Mouse (Mus musculus): Measurements from ENCODE around the gene Zfp1. TPM values are rescaled to one million over a fixed set of nuclear protein-coding genes. Genes with fewer than 3 reads are reported as not detected.
A peak's percentile ranks its signal among the peaks of the same experiment; 100 is the strongest.

The Zfp1 gene
- total RNA-seq, 2 experiments from 2014 or later, result 21.4 to 21.9 TPM

GRCm38 (mm10) chr8:111710777-111711485 is 67.7 kb downstream of the Zfp1 start:
- no peak for DNase-seq (ENCODE audit: low spot score in 2 of 2)

GRCm38 (mm10) chr8:111712135-111712534 is 68.9 kb downstream of the Zfp1 start:
- peak in 1 of 2 experiments; percentile 28 for DNase-seq (ENCODE audit: low spot score in 2 of 2)

GRCm38 (mm10) chr8:111712588-111712987 is 69.4 kb downstream of the Zfp1 start:
- DNase-seq (ENCODE audit: low spot score in 2 of 2), result peak; percentile 73 to 79

GRCm38 (mm10) chr8:111713291-111713690 is 70.1 kb downstream of the Zfp1 start:
- DNase-seq (ENCODE audit: low spot score in 2 of 2), result no peak

- no peak for DNase-seq (ENCODE audit: low spot score in 2 of 2)
These were observed 70.6 kb downstream of the Zfp1 start for GRCm38 (mm10) chr8:111713817-111714216.

- no peak for DNase-seq (ENCODE audit: low spot score in 2 of 2)
These were observed 71.1 kb downstream of the Zfp1 start for GRCm38 (mm10) chr8:111714295-111714694.

- DNase-seq (ENCODE audit: low spot score in 2 of 2), result no peak
These were observed 72.3 kb downstream of the Zfp1 start for GRCm38 (mm10) chr8:111715514-111715913.

- DNase-seq (ENCODE audit: low spot score in 2 of 2), result peak; percentile 84
These were observed 73.6 kb downstream of the Zfp1 start for GRCm38 (mm10) chr8:111716603-111717487.

- DNase-seq (ENCODE audit: low spot score in 2 of 2), result peak in 1 of 2 experiments; percentile 7
These were observed 74.2 kb downstream of the Zfp1 start for GRCm38 (mm10) chr8:111717488-111717792.

- peak in 1 of 2 experiments; percentile 14 for DNase-seq (ENCODE audit: low spot score in 2 of 2)
These were observed 74.7 kb downstream of the Zfp1 start for GRCm38 (mm10) chr8:111717866-111718265.

- peak; percentile 5 to 13 for DNase-seq (ENCODE audit: low spot score in 2 of 2)
These were observed 75.7 kb downstream of the Zfp1 start for GRCm38 (mm10) chr8:111718937-111719336.

- DNase-seq (ENCODE audit: low spot score in 2 of 2), result no peak
These were observed 76.9 kb downstream of the Zfp1 start for GRCm38 (mm10) chr8:111720115-111720544.

Small RNAs within 50 kb of the gene (microRNA-seq; reads per million reads assigned to microRNA genes)
- 0 reads per million in 2 experiments for gene Mir7076

Other genes starting within 250 kb of the Zfp1 start
- 1 to 10 TPM; 5.3 to 5.8 TPM for gene Fa2h, start 249.6 kb upstream of the Zfp1 start, total RNA-seq (2021)
- gene Wdr59, start 121.3 kb upstream of the Zfp1 start, total RNA-seq (2021), result 10 to 100 TPM; 25.4 to 28.8 TPM
- 100 to 1,000 TPM; 133 to 145 TPM for gene Znrf1, start 107.3 kb upstream of the Zfp1 start, total RNA-seq (2021)
- 1 to 10 TPM; 2.3 to 2.6 TPM for gene Ldhd, start 13.0 kb upstream of the Zfp1 start, total RNA-seq (2021)
- gene Ctrb1, start 47.6 kb downstream of the Zfp1 start, total RNA-seq (2021), result not detected
- gene Bcar1, start 100.4 kb downstream of the Zfp1 start, total RNA-seq (2021), result 10 to 100 TPM; 60.1 to 62.6 TPM
- 100 to 1,000 TPM; 100 to 101 TPM for gene Cfdp1, start 210.9 kb downstream of the Zfp1 start, total RNA-seq (2021)
- 1 to 10 TPM; 3.4 to 4.1 TPM for gene Tmem170, start 233.3 kb downstream of the Zfp1 start, total RNA-seq (2021)